Mouse (Mus musculus) kidney, embryonic 16.5 days (tissue): ENCODE data around the gene Ranbp17. TPM values are rescaled to one million over a fixed set of nuclear protein-coding genes. Genes with fewer than 3 reads are reported as not detected.

Experiments used
- ATAC-seq: fragments of 200-750 bp; cut with Nextera tagmentation; 2 replicates; pipeline ENCODE4 v1.8.0; 2017; ENCODE audit warnings: moderate TSS enrichment; ENCODE audit not compliant: low FRiP score, low TSS enrichment
- H3K27ac ChIP-seq: fragments of 300-500 bp; sonication (generic); 2 replicates; pipeline ENCODE4 v1.5.1; 2014; ENCODE audit warnings: low read length
- H3K27me3 ChIP-seq: fragments of 300-500 bp; sonication (generic); 2 replicates; pipeline ENCODE4 v1.6.1; 2014; ENCODE audit warnings: low read length, control low read depth, mixed read lengths; ENCODE audit not compliant: insufficient read depth
- H3K36me3 ChIP-seq: fragments of 300-500 bp; sonication (generic); 2 replicates; pipeline ENCODE4 v1.6.1; 2014; ENCODE audit warnings: low read length, control low read depth, mixed read lengths; ENCODE audit not compliant: insufficient read depth
- H3K4me1 ChIP-seq: fragments of 300-500 bp; sonication (generic); 2 replicates; pipeline ENCODE4 v1.6.1; 2014; ENCODE audit warnings: low read length, control low read depth, mixed read lengths; ENCODE audit not compliant: insufficient read depth
- H3K4me2 ChIP-seq: fragments of 300-500 bp; sonication (generic); replicated peaks from 2 replicates; pipeline ENCODE4 v1.6.1; 2014; ENCODE audit warnings: low read depth, low read length
- H3K4me3 ChIP-seq: fragments of 300-500 bp; sonication (generic); 2 replicates; pipeline ENCODE4 v1.5.1; 2014; ENCODE audit warnings: mild to moderate bottlenecking, low read length
- H3K9ac ChIP-seq: fragments of 300-500 bp; sonication (generic); replicated peaks from 2 replicates; pipeline ENCODE4 v1.6.1; 2014; ENCODE audit warnings: low read length
- H3K9me3 ChIP-seq: fragments of 300-500 bp; sonication (generic); 2 replicates; pipeline ENCODE4 v1.6.1; 2016; ENCODE audit warnings: low read length, control low read depth
- WGBS: fragments of 180-500 bp; shearing (Covaris S2); extraction: QIAGEN DNeasy Blood & Tissue Kit; methylation state at CpG from one replicate; pipeline ENCODE4 v1.1.7; 2014; 5-methylcytosine and 5-hydroxymethylcytosine counted together
- polyA plus RNA-seq: library from polyadenylated mRNA; unstranded; fragments of >200 nt; fragmentation: Nextera tagmentation; extraction: Ambion mirVana; gene quantifications from 2 replicates; pipeline ENCODE4 v1.2.1, GENCODE M21; 2015

Gene Ranbp17
- polyA plus RNA-seq, 1 experiment from 2014 or later = 4.7 TPM

DNA sequence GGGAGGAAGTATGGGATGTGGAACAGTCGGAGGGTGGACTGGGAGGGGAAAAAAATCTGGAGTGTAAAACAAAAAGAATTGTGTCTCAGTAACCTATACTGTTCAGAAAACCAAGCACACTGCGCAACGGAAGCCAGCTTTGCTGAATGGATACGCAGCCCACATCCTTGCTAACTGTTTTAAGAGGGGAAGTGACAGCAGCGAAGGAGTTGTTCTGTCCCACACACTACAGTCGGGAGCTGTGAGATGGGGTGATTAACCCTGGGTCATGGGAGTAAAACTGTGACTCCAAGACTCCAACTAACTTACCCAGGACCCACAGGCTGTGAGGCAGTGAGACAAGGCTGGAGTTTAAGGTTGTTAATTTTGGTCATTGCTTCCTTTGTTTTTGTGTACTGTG is 219.5 kb downstream of the Ranbp17 start:
- peak; percentile 87 for ATAC-seq
- Histone ChIP-seq H3K4me3 (no peak overlapping the region), H3K4me2 (no peak overlapping the region), H3K36me3 (no peaks in the 10 kb centered on the region), H3K27ac (0 out of 2 replicates have a peak overlapping the region, but pooled peaks have one; percentile 4), H3K9me3 (no peaks in the 10 kb centered on the region), H3K4me1 (peaks cover 15% of the 10 kb centered on the region; the same call in 1 of the 2 replicates), H3K27me3 (no peaks in the 10 kb centered on the region), H3K9ac (no peak overlapping the region)
- 18% methylated on average over 6 of the region's 6 CpGs for WGBS

DNA sequence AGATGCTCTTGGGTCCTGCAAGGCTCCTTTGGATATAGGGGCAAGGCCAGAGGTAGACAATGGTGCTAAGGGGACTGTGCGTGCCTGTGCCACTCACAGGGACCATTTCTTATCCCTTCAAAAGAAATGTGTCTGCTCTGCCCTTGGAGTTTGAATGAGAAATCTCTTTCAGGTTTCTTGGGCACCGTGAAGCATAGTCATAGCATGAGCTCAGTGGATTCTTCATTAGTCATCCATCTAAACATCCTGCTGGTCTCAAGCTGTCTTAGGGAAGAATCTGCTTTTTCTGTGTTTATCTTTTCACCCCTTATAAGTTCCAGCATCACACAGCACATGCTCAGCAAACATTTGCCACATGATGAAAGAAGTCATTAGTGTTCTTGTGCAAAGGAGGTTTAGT is 235.0 kb downstream of the Ranbp17 start:
- WGBS = 91% methylated on average over 2 of the region's 2 CpGs
- Histone ChIP-seq H3K9me3 (no peaks in the 10 kb centered on the region), H3K27ac (no peak overlapping the region), H3K4me3 (no peak overlapping the region), H3K9ac (no peak overlapping the region), H3K4me2 (no peak overlapping the region), H3K36me3 (no peaks in the 10 kb centered on the region), H3K4me1 (no peaks in the 10 kb centered on the region), H3K27me3 (no peaks in the 10 kb centered on the region)
- no peak for ATAC-seq

DNA sequence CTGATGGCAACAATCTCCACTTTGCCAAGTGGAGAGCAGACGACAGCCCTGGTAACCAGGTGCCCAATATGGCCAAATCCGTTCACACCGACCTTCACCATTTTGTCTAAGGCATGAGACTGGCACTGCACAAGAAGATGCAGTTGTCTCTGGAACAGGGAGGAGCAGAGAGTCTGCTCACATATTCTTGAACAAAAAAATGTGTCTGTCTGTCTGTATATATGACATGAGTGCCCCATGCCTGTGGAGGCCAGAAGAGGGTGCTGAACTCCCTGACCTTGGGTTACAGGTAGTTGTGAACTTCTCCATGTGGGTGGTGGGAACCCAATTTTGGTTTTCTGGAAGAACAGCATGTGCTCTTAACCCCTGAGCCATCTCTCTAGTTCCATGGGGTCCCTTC is 236.9 kb downstream of the Ranbp17 start, which contains the start of gene Gm12117:
Gm12117 (minus strand) TSS at position 101 of the 400 bp plus-strand sequence.
- Histone ChIP-seq H3K36me3 (no peaks in the 10 kb centered on the region), H3K9ac (no peak within 1 kb of the TSS), H3K4me3 (no peak within 1 kb of the TSS), H3K27me3 (no peaks in the 10 kb centered on the region), H3K4me1 (no peaks in the 10 kb centered on the region), H3K9me3 (no peaks in the 10 kb centered on the region), H3K27ac (no peak within 1 kb of the TSS), H3K4me2 (no peak within 1 kb of the TSS)
- ATAC-seq = no peak
- 91% methylated on average over 3 of the region's 3 CpGs for WGBS

DNA sequence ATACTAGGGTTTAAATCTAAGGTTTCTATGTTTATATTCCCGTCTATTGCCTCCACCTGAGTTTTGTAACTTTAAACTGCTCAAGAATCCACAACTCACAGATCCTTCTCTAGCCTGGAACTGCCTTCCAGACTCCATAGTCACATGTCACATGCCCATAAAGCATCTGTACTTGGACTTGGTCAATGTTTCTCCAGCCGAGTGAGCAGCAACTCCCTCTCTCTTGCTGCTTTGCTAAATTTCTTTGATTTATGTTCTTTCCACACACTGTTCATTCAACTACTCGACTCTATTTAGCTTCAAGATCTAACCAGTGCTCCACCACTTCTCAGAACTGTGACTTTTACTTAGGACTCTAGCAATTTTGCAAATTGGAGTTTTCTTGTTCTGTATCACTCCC is 238.7 kb downstream of the Ranbp17 start:
- peak; percentile 63; the same call in 1 of the 2 replicates for ATAC-seq
- Histone ChIP-seq H3K9ac (no peak overlapping the region), H3K4me1 (no peaks in the 10 kb centered on the region), H3K4me2 (no peak overlapping the region), H3K4me3 (no peak overlapping the region), H3K27me3 (no peaks in the 10 kb centered on the region), H3K9me3 (no peaks in the 10 kb centered on the region), H3K27ac (no peak overlapping the region), H3K36me3 (no peaks in the 10 kb centered on the region)
- WGBS = 15% methylated on average over 3 of the region's 3 CpGs

DNA sequence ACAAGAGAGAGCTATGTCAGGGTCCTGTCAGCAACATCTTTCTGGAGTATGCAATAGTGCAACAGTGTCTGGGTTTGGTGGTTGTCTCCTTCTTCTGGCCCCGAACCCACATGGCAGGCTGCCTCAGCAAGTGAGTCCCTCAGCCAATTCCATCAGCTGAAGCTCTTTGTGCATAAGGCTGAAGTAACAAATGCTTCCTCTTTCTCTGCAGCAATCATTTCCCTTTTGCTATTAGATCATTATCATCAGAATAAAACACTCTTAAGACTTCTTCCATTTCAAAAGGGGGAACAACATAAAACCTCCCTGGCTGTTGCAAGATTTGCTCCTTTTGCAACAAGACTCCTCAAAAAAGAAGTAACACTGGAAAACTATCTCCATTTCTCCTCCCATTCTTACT is 239.3 kb downstream of the Ranbp17 start:
- no peak for ATAC-seq
- 74% methylated on average over 1 of the region's 1 CpGs for WGBS
- H3K27me3 ChIP-seq = no peaks in the 10 kb centered on the region
- H3K36me3 ChIP-seq = no peaks in the 10 kb centered on the region
- H3K9me3 ChIP-seq = no peaks in the 10 kb centered on the region
- no peak overlapping the region for H3K4me2 ChIP-seq
- H3K9ac ChIP-seq = no peak overlapping the region
- no peaks in the 10 kb centered on the region for H3K4me1 ChIP-seq
- no peak overlapping the region for H3K4me3 ChIP-seq
- no peak overlapping the region for H3K27ac ChIP-seq

DNA sequence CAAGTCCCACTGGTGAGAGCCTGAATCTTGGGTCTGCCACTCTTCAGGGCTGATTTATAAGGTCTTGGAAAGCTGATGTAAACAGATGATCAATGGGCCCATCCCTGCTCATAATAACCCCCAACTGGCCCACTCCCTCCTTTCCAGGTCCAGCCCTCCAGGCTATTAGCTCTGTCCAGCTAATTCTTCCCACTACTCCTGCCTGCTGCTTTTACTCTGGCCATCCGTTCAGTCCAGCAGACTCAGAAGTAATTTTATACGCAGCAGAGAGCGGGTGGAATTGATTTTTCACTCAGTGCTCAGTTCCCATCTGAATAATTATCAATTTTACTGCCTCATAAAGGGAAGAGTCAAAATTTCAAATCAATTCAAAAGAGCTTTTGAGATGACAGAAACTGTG is 273.3 kb downstream of the Ranbp17 start:
- no peaks in the 10 kb centered on the region for H3K4me1 ChIP-seq
- H3K27ac ChIP-seq = no peak overlapping the region
- 59% methylated on average over 3 of the region's 3 CpGs for WGBS
- H3K27me3 ChIP-seq = no peaks in the 10 kb centered on the region
- H3K9me3 ChIP-seq = no peaks in the 10 kb centered on the region
- no peaks in the 10 kb centered on the region for H3K36me3 ChIP-seq
- H3K4me2 ChIP-seq = no peak overlapping the region
- no peak for ATAC-seq
- H3K9ac ChIP-seq = no peak overlapping the region
- H3K4me3 ChIP-seq = no peak overlapping the region

DNA sequence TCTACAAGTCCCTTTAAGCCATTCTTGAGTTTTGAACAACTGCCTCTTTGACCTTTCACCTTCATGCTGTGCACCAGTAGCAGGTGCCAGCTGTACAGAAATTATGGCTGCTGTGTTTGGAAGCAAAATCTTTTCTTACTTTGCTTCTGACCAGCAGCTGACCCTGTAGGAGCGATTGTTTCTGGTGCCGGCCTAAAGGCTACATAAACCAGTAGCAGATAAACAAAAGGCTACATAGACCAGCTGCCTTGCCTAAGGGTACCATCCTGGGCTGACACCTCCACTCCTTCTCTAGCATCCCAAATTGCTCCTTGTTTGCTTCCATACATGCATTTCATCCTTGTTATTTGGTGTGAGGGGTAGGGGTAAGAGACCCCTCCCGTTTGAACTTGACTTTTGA is 279.4 kb downstream of the Ranbp17 start:
- H3K27me3 ChIP-seq = no peaks in the 10 kb centered on the region
- H3K4me3 ChIP-seq = no peak overlapping the region
- no peaks in the 10 kb centered on the region for H3K9me3 ChIP-seq
- 51% methylated on average over 3 of the region's 3 CpGs for WGBS
- no peak overlapping the region for H3K4me2 ChIP-seq
- ATAC-seq = no peak
- no peaks in the 10 kb centered on the region for H3K36me3 ChIP-seq
- no peak overlapping the region for H3K9ac ChIP-seq
- no peak overlapping the region for H3K27ac ChIP-seq
- H3K4me1 ChIP-seq = no peaks in the 10 kb centered on the region

DNA sequence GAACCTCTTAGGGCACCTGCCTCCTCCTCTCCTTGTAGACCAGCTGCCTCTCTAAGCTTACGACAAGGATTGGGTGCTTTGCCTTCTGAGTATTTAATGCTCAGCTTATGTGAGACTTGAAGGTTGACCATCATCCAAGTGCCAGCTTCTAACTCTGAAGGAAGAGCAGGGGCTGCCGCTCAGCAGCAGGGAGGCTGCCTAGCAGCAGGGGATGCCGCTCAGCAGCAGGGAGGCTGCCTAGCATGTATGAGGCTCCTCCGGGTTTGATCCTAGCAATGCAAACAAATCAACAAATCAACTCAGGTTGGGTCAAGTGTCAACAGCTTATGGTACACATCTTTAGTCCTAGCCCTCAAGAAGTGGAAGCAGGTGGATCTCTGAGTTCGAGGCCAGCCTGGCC is 281.5 kb downstream of the Ranbp17 start:
- ATAC-seq = no peak
- Histone ChIP-seq H3K27me3 (no peaks in the 10 kb centered on the region), H3K4me1 (no peaks in the 10 kb centered on the region), H3K9ac (no peak overlapping the region), H3K4me2 (no peak overlapping the region), H3K9me3 (no peaks in the 10 kb centered on the region), H3K4me3 (no peak overlapping the region), H3K27ac (no peak overlapping the region), H3K36me3 (no peaks in the 10 kb centered on the region)
- 74% methylated on average over 5 of the region's 5 CpGs for WGBS

DNA sequence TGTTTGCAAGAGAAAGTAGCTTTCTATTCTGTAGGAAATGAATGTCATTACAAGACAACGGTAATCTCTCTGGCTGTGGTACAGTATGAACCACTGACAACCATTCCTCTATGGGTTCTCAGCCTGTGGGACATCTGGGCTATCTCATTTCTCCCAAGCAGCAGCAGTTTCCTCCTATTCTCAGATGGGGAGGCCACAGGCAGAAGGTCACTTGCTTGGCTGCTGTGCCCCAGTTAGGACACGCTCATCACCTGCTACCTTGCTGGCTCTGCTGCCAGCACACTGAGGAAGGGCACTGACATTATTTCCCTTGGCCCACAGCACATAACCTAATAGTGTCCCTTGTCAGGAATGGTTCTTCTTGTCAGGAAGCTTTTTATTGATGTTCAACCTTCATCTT is 285.4 kb downstream of the Ranbp17 start:
- Histone ChIP-seq H3K36me3 (no peaks in the 10 kb centered on the region), H3K9ac (no peak overlapping the region), H3K4me2 (no peak overlapping the region), H3K27me3 (no peaks in the 10 kb centered on the region), H3K27ac (no peak overlapping the region), H3K9me3 (no peaks in the 10 kb centered on the region), H3K4me3 (no peak overlapping the region), H3K4me1 (no peaks in the 10 kb centered on the region)
- ATAC-seq = no peak
- WGBS = 90% methylated on average over 2 of the region's 2 CpGs

DNA sequence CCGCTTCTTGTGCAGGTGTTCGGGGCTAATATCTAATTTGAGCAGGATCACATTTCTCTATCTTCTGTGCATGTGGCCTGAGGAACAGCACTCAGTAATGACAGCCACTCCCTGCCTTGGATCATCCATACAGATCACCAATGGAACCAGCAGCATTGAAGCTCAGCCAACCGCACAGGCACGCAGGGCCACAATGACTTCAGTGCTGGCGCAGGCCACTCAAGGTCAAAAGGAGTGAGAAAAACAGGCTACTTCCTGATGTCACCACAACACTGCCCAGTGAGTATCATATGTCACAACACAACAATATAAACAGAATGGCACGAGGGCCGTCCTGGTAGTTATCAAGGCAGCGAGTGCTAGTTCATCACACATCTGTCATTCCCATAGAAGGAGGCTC is 287.0 kb downstream of the Ranbp17 start:
- 59% methylated on average over 8 of the region's 8 CpGs for WGBS
- no peak for ATAC-seq
- Histone ChIP-seq H3K27ac (no peak overlapping the region), H3K9ac (no peak overlapping the region), H3K4me3 (no peak overlapping the region), H3K9me3 (no peaks in the 10 kb centered on the region), H3K27me3 (no peaks in the 10 kb centered on the region), H3K4me1 (peaks cover 7% of the 10 kb centered on the region), H3K4me2 (no peak overlapping the region), H3K36me3 (no peaks in the 10 kb centered on the region)
